Mouse (Mus musculus) G1E (cell line): ENCODE measurements at regions not wholly inside any gene's neighbourhood (a gene's known extent, or its start where the extent isn't known, plus 50 kb on each side); places are given as distances from the start of the nearest gene placed in this dataset.

Experiments used
- ATAC-seq: 2 replicates; pipeline ENCODE4 v1.8.0; 2016; ENCODE audit warnings: mild to moderate bottlenecking; ENCODE audit not compliant: insufficient number of reproducible peaks, poor library complexity, low FRiP score, severe bottlenecking; ENCODE audit errors: extremely low read depth
- DNase-seq: peaks from one replicate; pipeline ENCODE4 v3.0.0; 2012; ENCODE audit warnings: low spot score
- H3K27me3 ChIP-seq: 2 replicates; pipeline ENCODE4 v1.6.1; 2012; ENCODE audit warnings: mild to moderate bottlenecking, low read length, inconsistent platforms; ENCODE audit not compliant: insufficient read depth
- H3K36me3 ChIP-seq: replicated peaks from 2 replicates; pipeline ENCODE3; 2012; ENCODE audit warnings: mild to moderate bottlenecking, inconsistent platforms
- H3K4me1 ChIP-seq: 2 replicates; pipeline ENCODE4 v1.6.1; 2012; ENCODE audit warnings: low read depth, low read length, inconsistent platforms, mixed read lengths; ENCODE audit not compliant: insufficient read depth
- H3K4me3 ChIP-seq: 2 replicates; pipeline ENCODE4 v1.5.1; 2012; ENCODE audit warnings: low read depth, mild to moderate bottlenecking, inconsistent platforms, low read length, moderate library complexity, mixed read lengths
- H3K9me3 ChIP-seq: replicated peaks from 2 replicates; pipeline ENCODE4 v1.6.1; 2012; ENCODE audit warnings: inconsistent platforms
- CTCF ChIP-seq: IDR thresholded peaks from 2 replicates; pipeline ENCODE4 v1.5.1; 2012; ENCODE audit warnings: low read depth, low read length, inconsistent platforms, mixed read lengths
- GATA1 ChIP-seq: IDR thresholded peaks from 2 replicates; pipeline ENCODE4 v1.6.1; 2012; ENCODE audit warnings: borderline replicate concordance, low read length, inconsistent platforms, mixed read lengths
- GATA2 ChIP-seq: IDR thresholded peaks from 2 replicates; pipeline ENCODE4 v1.6.1; 2012; ENCODE audit warnings: low read depth, low read length, inconsistent platforms, borderline replicate concordance
- POLR2AphosphoS5 ChIP-seq: IDR thresholded peaks from 2 replicates; pipeline ENCODE4 v1.6.1; 2012; ENCODE audit warnings: low read depth, low read length, inconsistent platforms; ENCODE audit not compliant: insufficient replicate concordance
- TAL1 ChIP-seq: conservative IDR thresholded peaks from 2 replicates; pipeline ENCODE4 v1.6.1; 2012; ENCODE audit warnings: low read depth, low read length, inconsistent platforms, mixed read lengths

- no peaks in the 10 kb centered on the region for H3K36me3 ChIP-seq
- no peak for ATAC-seq
- H3K4me3 ChIP-seq = no peak overlapping the region
- TF ChIP-seq POLR2AphosphoS5 (no peak), GATA2 (no peak), CTCF (no peak)
- no peak for DNase-seq
- H3K9me3 ChIP-seq = peaks cover 30% of the 10 kb centered on the region
- H3K27me3 ChIP-seq = no peaks in the 10 kb centered on the region
- no peaks in the 10 kb centered on the region for H3K4me1 ChIP-seq
Observed at GRCm38 (mm10) chr14:99646323-99646722, 347.8 kb downstream of the Klf5 start.

GRCm38 (mm10) chr14:99674399-99674798, 375.9 kb downstream of the Klf5 start:
- Histone ChIP-seq H3K4me1 (no peaks in the 10 kb centered on the region), H3K4me3 (no peak overlapping the region), H3K36me3 (no peaks in the 10 kb centered on the region), H3K27me3 (no peaks in the 10 kb centered on the region), H3K9me3 (peaks cover 27% of the 10 kb centered on the region)
- DNase-seq (no peak), ATAC-seq (no peak)
- TF ChIP-seq TAL1 (no peak), POLR2AphosphoS5 (no peak), CTCF (no peak), GATA2 (no peak), GATA1 (no peak)

DNA sequence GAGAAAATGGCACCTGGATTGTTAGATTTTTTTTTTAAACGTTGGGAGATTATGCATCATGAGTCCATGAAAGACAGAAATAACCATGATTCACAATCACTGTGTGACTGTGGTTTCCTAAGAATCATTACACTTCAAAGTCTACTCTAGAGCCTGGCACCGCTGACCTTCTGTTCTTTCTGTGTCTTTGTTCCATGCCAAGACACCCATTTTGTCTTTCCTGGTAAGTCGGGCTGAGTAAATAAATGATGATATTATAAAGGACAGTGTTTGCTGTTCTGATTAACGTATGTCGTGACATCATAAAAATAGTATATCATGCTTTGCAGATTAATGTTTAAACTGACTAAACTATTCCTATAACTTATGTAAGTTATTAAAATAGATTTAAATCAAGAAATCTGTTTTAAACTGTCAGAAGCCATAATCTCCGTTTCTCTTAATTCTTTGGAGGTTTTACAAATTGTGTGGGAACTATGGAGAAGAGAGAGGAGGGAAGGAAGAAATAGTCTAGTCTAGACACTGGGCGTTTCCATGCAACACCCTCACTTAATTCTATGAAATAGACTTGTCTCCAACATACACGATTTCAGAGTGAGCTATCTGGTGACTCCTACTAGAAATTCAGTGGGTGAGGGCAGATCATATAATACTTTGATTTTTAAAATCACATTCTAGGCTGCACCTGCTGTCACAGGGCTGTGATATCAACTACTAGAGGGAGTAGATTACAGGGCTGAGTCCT, 388.7 kb downstream of the Klf5 start:
- no peak for DNase-seq
- H3K4me3 ChIP-seq = no peak overlapping the region
- H3K9me3 ChIP-seq = peaks cover 36% of the 10 kb centered on the region
- no peaks in the 10 kb centered on the region for H3K27me3 ChIP-seq
- ATAC-seq = no peak
- no peaks in the 10 kb centered on the region for H3K36me3 ChIP-seq
- TF ChIP-seq GATA1 = no peak
- TF ChIP-seq TAL1 = no peak
- TF ChIP-seq POLR2AphosphoS5 = no peak
- TF ChIP-seq CTCF = no peak
- no peak for TF ChIP-seq GATA2
- H3K4me1 ChIP-seq = no peaks in the 10 kb centered on the region

DNA sequence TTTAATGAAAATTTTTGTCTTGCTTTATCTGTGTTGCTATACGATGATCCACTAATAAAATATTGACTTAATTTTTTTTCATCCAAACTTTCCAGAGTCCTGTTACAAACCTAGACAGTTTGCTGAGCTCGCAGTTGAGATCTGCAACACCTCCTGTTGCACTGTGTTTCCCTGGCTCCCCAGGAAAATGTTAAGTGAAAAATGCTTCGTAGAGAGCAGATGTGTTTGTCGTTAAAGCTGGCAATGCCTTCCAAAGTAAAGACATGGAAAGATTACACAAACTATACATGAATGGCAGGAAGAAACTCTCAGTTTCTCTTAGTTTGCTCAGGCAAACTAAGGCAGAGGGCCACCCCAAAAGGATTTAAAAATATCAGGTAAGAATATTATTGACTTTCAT, 389.9 kb downstream of the Klf5 start:
- DNase-seq (no peak), ATAC-seq (no peak)
- no peak overlapping the region for H3K4me3 ChIP-seq
- no peaks in the 10 kb centered on the region for H3K27me3 ChIP-seq
- no peaks in the 10 kb centered on the region for H3K4me1 ChIP-seq
- no peak for TF ChIP-seq TAL1
- TF ChIP-seq POLR2AphosphoS5 = no peak
- no peak for TF ChIP-seq CTCF
- no peak for TF ChIP-seq GATA1
- TF ChIP-seq GATA2 = no peak
- peaks cover 26% of the 10 kb centered on the region for H3K9me3 ChIP-seq
- no peaks in the 10 kb centered on the region for H3K36me3 ChIP-seq

- no peaks in the 10 kb centered on the region for H3K36me3 ChIP-seq
- DNase-seq (no peak), ATAC-seq (no peak)
- H3K4me3 ChIP-seq = no peak overlapping the region
- H3K27me3 ChIP-seq = no peaks in the 10 kb centered on the region
- peaks cover 31% of the 10 kb centered on the region for H3K9me3 ChIP-seq
- H3K4me1 ChIP-seq = no peaks in the 10 kb centered on the region
- TF ChIP-seq TAL1 (no peak), CTCF (no peak), POLR2AphosphoS5 (no peak), GATA2 (no peak), GATA1 (no peak)
Observed at GRCm38 (mm10) chr14:99696301-99696700, 397.8 kb downstream of the Klf5 start.

DNA sequence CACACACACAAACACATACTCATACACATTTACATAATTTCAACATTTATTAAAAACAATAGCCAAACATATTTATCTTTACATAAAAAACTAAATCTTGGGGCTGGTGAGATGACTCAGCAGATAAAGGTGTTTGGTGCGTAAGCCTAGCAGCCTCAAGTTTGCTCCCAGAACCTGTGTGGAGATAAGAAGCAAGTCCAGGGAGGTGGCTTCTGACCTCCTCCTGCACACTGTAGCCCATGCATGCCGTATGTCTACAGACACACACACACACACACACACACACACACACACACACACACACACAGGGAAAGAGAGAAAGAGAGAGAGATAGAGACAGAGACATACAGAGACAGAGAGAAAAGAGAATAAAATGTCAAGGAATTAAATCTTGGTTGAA, 401.1 kb downstream of the Klf5 start:
- Histone ChIP-seq H3K9me3 (peaks cover 32% of the 10 kb centered on the region), H3K4me3 (no peak overlapping the region), H3K4me1 (no peaks in the 10 kb centered on the region), H3K36me3 (no peaks in the 10 kb centered on the region), H3K27me3 (no peaks in the 10 kb centered on the region)
- ATAC-seq = no peak
- no peak for DNase-seq
- TF ChIP-seq GATA1 (no peak), GATA2 (no peak), TAL1 (no peak), POLR2AphosphoS5 (no peak), CTCF (no peak)
